Mouse (Mus musculus) left cerebral cortex, postnatal 14 days (tissue): ENCODE data around the gene Trim38. TPM values are rescaled to one million over a fixed set of nuclear protein-coding genes. Genes with fewer than 3 reads are reported as not detected.
"Not testable (repeated sequence)": the region's sequence is repeated elsewhere in the genome, so short reads cannot be mapped to it uniquely, and the experiment has no call there.

Experiments used
- DNase-seq, 2 experiments: peaks; one replicate each; pipeline ENCODE4 v3.0.0; 2021 to 2022; ENCODE audit warnings: low spot score in 2 of 2, mixed read lengths in 1 of 2
- intact Hi-C: fragments of 180-260 bp; cut with DNase I; formaldehyde crosslinking; loops from one replicate; pipeline ENCODE4 v1.15.1; 2025
- long read RNA-seq, 2 experiments: library from polyadenylated mRNA; stranded (forward); transcript quantifications; one replicate each; pipeline ENCODE4 v2.0.0; 2021
- total RNA-seq, 2 experiments: library from RNA; stranded (reverse); gene quantifications; 2 replicates each; pipeline ENCODE4 v1.2.3; 2021

The Trim38 gene
- not detected for total RNA-seq
- long read RNA-seq, experiment 1, partial matches to known transcripts: 0 of 1 reads
- long read RNA-seq, experiment 1, other reads (novel, unspliced or antisense): 1 of 1 reads
- long read RNA-seq, experiment 2: 0 reads

DNA sequence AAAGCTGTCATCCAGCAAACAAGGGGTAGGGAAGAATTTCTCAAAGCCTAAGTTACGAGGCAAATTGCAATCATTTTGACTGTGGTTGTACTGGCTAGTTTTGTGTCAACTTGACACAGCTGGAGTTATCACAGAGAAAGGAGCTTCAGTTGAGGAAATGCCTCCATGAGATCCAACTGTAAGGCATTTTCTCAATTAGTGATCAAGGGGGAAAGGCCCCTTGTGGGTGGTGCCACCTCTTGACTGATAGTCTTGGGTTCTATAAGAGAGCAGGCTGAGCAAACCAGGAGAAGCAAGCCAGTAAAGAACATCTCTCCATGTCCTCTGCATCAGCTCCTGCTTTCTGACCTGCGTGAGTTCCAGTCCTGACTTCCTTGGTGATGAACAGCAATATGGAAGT, at the start of gene Trim38:
Gene Trim38 (plus strand): TSS at position 301 of the 400 bp plus-strand sequence.
- intact Hi-C loops, DNase-seq: not testable (repeated sequence)

DNA sequence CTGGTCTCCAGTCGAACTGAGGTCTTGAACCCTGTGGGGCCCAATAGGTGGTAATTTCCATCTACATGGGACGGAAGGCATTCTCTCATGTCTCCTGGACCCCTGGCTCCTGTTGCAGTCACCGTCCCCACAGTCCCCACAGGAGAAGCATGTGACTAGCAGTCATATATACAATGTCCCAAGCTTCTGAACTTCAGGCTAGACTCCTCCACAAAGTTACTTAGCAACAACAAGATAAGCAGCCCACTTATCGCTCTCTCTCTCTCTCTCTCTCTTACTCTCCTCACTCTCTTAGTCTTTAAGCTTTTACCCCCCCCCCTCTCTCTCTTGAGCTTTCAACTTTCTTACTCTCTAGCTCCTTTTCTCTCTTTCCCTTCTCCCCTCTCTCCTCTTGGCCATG, 45.5 kb upstream of the Trim38 start:
- no peak for DNase-seq
- intact Hi-C loops: no loop called here

DNA sequence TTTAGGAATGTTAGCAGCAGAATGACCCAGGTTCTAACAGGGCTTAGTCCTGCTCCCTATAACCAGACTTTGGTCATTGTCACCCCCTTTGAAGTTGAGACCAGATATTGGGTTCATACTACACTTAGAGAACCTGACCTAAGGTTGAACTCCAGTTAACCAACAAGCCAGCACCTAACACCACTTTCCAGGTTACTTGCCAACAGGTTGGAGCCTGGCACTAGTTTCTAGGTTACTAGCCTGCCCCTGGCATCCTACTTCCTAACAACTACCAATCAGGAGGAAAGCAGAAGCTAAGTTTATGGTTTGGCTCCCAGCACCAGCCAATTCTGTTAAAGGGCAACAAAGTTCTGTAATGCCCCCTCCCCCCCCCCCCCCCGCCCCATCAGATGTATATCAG, 44.5 kb upstream of the Trim38 start:
- intact Hi-C loops: no loop called here
- no peak for DNase-seq

DNA sequence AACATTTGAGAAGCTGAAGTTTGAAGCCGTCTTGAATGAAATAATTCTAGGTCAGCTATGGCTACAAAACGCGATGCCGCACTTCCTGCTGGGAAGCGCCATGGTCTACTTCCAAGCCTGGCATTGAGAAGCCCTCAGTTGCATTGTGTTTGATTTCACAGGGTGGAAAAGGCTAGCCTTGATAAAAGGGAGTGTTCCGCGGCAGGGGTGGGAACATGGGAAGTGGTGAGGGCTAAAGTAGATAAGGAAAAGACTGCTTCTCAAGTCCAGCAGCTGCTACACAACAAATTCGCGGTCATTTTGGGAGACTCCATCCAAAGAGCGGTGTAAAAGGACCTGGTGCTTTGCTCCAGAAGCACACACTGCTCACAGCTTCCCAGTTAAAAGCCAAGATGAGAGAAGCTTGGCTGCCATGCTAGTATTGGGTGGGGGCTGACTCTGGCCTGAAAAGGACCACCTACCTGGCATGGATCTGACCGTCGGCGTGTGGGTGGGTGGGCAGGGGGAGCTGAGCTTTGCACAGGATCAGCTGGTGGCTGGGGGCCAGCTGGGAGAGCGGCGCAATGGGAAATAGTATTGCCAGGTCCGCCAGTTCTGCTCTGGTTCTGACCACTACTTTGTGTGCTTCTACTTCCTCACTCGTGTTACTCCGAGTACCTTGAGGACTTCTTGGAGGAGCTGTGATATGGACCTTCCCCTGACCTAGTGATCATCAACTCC, 41.1 kb upstream of the Trim38 start:
- DNase-seq: no peak
- intact Hi-C loops: no loop called here

DNA sequence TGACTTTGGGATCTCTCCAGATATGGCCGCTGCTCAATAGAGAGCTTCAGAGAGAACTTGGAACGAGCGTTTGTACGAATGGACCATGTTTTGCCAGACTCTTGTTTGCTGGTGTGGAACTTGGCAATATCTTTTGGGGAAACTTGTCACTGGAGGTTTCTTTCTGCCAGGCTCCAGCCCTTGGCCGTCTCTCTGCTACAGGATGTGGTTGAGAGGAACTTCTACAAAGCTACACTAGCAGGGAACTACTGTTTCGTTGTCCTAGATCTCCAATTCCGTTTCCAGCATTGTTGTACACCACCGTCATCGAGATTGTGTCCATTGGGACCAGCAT, 40.6 kb upstream of the Trim38 start:
- intact Hi-C loops: no loop called here
- no peak for DNase-seq

DNA sequence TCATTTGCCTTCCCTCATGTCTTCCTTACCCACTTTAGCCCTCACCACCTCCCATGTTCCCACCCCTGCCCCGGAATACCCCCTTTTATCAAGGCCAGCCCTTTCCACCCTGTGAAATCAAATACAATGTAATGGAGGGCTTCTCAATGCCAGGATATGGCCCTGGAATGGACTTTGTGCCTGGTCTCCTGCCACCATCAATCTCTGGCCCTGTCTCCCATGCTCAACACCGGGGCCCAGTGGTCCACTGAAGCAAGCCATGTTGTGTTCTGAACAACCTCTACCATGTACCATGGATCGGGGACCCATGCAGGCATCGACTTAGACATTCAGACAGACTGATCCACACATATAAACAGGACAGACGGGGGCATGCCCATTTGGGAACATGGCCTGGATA, 40.0 kb upstream of the Trim38 start:
- intact Hi-C loops: no loop called here
- no peak for DNase-seq

DNA sequence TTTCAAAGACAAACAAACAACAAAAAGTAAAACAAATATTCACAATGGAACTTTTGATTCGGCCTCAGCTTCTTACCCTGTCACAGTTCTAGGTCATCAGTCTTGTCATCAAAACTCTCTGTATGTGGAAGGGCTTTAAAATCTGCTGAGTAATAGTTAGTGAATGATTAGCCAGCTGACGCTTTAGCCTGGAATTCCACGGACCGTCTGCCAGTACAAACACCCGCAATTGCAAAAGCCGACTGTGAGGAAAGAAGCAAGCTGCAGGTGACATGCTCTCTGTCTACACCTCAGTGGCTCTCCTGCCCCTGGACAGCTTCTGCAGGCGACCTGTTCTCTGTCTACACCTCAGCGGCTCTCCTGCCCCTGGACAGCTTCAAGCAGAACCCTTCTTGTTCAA, 39.2 kb upstream of the Trim38 start:
- intact Hi-C loops: no loop called here
- no peak for DNase-seq

DNA sequence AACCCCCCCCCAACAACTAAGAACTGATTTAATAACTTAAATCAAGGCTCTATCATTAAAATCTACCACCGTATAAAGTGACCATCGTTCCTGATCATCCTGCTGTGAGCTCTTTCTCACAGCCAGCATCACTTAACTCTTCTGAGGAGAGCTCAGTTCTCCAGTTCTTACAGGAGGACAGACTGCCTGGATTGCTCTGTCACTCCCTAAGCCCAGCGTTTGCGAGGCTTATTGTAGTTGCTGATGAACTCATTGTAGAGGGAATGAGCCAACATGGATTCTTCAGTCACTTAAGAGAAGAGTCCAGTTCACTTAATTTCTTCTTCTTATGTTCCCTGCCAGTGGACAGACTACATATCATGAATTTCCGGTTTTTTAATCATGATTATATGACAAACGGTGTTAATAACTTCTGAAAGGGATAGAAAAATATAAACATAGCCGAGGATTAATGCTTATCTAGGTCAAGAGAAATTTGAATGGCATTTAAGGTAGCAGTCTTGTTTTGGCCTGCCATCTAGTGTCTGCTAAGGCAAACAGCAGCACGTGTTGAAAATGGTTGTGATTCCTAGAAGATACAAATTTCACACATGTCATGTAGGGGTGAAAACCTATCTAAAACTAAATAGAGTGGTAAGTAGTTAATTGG, 37.4 kb upstream of the Trim38 start:
- intact Hi-C loops: loop anchor here (1.0 kb wide), 1 partner anchor 31 kb away; no protein-coding TSS in a partner anchor

DNA sequence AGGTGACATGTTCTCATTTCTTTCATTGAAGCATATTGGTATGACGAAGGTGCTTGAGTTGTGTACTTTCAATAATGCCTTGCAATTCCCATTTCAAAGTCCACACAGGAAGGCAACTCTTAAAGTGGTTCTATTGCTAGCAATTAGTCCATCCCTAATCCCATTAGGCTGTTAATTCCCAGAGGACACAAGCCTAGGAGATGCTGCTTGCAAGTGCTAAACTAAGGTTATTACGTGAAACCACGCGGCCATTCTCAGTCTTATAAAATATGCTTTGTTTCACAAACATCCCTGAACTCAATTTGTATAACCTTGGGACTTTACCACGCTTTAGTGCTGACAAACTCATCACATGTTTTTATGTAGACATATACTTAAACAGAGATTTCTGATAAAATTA, 32.6 kb upstream of the Trim38 start:
- intact Hi-C loops: loop anchor here (5.0 kb wide), 2 partner anchors 115 to 155 kb away; partner anchors contain the start of genes Hist1h1e, Hist1h2be and Hist1h4d
- DNase-seq: no peak

More for the DNA sequence above, 37.4 kb upstream of the Trim38 start:
- DNase-seq: peak; percentile 47 to 49

DNA sequence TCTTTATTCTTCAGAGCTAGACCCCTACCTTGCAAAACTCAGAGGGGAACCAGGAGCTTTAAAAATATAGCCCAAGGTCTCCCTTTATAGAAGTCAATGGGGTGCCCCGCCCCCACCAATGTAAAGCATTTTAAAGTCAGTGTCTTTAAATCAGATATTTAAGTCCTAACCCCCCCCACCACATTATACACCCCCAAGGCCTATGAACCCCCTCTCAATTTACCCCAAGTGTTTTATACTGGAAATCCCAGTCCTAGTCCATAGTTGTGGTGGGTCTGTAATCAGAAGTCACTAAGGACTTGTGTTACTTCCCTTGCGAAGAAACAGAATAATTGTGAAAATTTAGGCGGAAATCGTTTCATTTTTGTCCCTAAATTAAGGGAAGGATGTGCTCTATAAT, 31.7 kb upstream of the Trim38 start:
- DNase-seq: no peak
- intact Hi-C loops: loop anchor here (5.0 kb wide), 2 partner anchors 116 to 156 kb away; partner anchors contain the start of genes Hist1h1e, Hist1h2be and Hist1h4d

DNA sequence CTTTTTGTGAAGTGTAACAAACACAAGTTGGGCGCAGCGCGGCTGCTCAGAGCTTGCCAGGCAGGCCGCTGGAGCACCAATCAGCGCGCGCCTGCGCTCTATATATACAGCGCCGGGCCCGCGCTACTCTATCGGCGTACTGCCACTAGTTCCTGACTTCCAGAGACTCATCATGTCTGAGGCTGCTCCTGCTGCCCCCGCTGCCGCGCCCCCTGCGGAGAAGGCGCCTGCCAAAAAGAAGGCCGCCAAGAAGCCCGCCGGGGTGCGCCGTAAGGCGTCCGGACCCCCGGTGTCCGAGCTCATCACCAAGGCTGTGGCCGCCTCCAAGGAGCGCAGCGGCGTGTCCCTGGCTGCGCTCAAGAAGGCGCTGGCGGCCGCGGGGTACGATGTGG, 31.0 kb upstream of the Trim38 start, which contains the start of gene Hist1h1c:
Gene Hist1h1c (plus strand): TSS at position 132 of the 392 bp plus-strand sequence.
- DNase-seq: peak; percentile 91 to 95
- intact Hi-C loops: loop anchor here (5.0 kb wide), 2 partner anchors 116 to 156 kb away; partner anchors contain the start of genes Hist1h1e, Hist1h2be and Hist1h4d

DNA sequence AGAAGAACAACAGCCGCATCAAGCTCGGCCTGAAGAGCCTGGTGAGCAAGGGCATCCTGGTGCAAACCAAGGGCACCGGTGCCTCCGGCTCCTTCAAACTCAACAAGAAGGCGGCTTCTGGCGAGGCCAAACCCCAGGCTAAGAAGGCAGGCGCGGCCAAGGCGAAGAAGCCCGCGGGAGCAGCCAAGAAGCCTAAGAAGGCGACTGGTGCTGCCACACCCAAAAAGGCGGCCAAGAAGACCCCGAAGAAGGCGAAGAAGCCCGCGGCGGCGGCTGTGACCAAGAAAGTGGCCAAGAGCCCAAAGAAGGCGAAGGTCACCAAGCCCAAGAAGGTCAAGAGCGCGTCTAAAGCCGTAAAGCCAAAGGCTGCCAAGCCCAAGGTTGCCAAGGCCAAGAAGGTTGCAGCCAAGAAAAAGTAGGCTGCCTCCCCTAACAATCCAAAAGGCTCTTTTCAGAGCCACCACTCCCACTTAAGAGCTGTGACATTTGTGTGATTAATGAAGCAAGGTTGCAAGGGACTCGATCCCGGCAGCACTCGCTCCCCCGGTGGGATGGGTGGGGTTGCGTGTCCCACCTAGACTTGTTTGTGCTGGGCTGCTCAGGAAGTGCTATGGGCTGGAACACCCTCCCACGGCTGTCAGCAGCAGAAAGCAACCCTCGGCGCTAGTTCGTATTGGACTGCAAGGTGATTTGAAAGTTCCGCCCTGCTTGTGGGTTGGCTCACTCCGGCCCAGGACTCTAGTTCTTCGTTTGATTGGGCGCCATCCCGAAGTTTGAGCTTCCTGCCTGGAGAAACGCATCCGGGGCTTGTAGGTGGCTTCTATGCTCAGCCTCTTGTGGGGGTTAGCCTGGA, 30.4 kb upstream of the Trim38 start:
- peak; percentile 93 to 96 for DNase-seq
- intact Hi-C loops: loop anchor here (5.0 kb wide), 2 partner anchors 117 to 157 kb away; partner anchors contain the start of genes Hist1h1e, Hist1h2be and Hist1h4d

DNA sequence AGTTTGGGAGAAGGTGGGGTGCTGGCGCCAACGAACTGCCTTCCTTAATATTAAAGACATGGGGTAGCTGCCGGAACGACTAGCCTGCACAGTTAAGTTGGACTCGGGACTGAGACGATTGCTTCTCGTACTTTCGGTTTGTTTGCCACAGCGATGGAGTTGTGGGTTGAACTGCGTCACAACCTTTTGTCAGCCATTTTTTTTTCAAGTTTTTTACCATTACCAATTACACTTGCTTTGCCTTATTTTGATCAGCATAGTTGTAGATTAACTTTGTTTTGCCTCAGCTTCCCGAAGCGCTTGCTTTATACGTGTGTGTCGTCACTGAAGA, 29.8 kb upstream of the Trim38 start:
- intact Hi-C loops: loop anchor here (5.0 to 10.0 kb wide), 4 partner anchors 118 to 1695 kb away; partner anchors contain the start of genes Abt1, Hist1h1e, Hist1h2ag and Hist1h2be

DNA sequence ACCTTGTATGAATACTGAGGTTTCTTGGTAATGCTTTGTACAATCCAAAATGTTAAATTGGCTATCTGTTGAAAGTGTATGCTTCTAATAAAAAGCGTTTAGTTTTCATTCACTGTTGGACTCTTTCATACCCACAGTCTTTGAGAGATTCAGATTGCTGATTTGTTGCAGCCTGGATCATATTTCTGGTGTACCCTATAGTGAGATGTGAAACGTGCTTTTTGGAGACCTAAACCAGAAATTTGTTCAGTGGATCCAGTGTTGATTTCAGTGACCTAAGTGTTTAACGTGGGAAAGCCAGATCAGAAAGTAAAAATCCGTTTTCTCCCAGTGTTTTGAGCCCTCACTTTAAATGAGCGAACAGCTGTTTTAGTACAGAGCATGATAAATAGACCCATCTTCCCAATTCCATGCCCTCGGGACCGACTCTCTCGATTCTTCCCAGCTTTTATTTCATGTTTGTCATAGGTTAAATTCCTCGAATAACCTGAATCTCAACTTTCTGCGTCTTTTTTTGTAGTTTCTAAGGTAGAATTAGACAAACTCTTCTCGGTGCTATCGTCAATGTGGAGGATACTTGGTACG, 29.4 kb upstream of the Trim38 start:
- intact Hi-C loops: loop anchor here (10.0 kb wide), 2 partner anchors 316 to 1696 kb away; partner anchors contain the start of genes Abt1, Hist1h2ag, Hist1h2bj and Hist1h4i

More for the DNA sequence above, 29.8 kb upstream of the Trim38 start:
- no peak for DNase-seq

DNA sequence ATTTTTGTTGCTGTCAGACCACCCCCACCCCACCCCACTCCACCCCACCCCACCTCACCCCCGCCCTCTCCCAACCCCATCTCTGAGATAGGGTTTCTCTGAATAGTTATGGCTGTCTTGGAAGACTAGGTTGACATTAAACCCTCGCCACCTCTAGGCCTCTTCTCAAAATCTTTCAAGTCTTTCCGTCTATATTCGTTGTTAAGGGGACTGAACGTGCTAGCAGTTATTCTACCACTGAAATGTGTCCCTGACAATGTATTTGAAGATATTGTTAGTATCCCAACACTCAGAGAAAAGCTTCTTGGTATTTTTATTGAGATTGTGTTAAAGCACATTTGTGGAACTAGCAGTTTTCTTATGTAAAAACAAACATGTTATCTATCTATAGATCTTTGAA, 28.8 kb upstream of the Trim38 start:
- DNase-seq: no peak
- intact Hi-C loops: loop anchor here (10.0 kb wide), 2 partner anchors 316 to 1696 kb away; partner anchors contain the start of genes Abt1, Hist1h2ag, Hist1h2bj and Hist1h4i

More for the DNA sequence above, 29.4 kb upstream of the Trim38 start:
- DNase-seq: no peak

DNA sequence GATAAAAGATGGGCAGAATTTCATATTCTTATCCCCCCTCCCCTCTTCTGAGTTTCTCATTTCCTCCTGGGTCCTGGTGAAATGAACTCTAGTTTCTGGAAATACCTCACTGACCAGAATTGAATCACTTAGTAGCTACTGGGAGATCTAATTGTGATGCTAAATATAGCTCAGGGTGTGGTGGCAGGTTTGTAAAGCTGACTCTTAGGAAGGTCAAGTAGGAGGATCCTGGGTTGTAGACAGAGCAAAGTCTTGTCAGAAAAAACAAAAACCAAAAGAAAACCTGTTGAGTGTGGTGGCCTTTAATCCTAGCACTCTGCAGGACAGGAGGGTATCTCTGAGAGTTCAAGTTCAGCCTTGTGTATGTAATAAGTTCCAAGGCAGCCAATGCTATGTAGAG, 27.7 kb upstream of the Trim38 start:
- DNase-seq: no peak
- intact Hi-C loops: loop anchor here (10.0 kb wide), 2 partner anchors 317 to 1697 kb away; partner anchors contain the start of genes Abt1, Hist1h2ag, Hist1h2bj and Hist1h4i

DNA sequence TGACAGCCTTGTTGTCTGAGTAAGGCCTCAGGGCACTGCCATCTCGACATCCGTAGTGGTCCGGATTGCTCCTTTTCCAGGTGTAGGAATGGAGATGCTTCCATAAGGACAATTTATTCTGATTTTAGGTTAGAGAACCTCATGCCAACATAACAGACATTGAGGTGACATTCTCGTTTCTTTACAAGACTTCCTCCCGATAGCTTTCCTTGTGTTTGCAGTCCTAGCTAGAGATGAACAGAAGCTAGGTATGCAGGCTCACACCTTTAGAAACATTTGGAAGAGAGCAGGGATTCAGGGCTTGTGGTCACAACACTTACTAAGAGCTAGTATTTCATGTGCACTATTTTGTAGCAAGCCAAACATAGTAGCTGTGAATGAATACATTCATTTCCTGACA, 26.5 kb upstream of the Trim38 start:
- no peak for DNase-seq
- intact Hi-C loops: loop anchor here (10.0 kb wide), 2 partner anchors 318 to 1698 kb away; partner anchors contain the start of genes Abt1, Hist1h2ag, Hist1h2bj and Hist1h4i

DNA sequence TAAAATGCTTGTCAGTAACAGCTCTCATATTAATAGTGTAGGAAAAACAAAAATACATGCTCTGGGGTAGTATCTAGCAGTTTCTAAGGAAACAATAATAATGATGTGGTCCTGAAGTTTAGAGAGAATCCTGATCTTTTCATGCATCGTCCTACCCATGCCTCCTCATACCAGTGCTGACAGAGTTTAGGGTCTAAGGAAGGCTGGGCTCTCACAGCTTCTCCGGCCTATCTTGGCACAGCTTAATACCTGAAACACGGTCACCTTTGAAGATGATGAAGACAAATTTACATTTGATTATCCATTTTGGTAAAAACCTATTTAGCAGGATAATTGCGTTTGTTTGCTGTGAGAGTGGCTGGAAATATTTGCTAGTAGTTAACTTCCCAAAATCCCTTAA, 25.8 kb upstream of the Trim38 start:
- DNase-seq: no peak
- intact Hi-C loops: loop anchor here (10.0 kb wide), 2 partner anchors 319 to 1699 kb away; partner anchors contain the start of genes Abt1, Hist1h2ag, Hist1h2bj and Hist1h4i
